Mouse (Mus musculus): ENCODE results near the gene Cacnb4. TPM values are rescaled to one million over a fixed set of nuclear protein-coding genes. Genes with fewer than 3 reads are reported as not detected.
A peak's percentile ranks its signal among the peaks of the same experiment; 100 is the strongest.

Cacnb4 gene
- polyA plus RNA-seq, 1 experiment: 0.68 TPM

GRCm38 (mm10) chr2:52593814-52594213, 82.8 kb downstream of the Cacnb4 start:
- H3K4me1 ChIP-seq (ENCODE audit: control insufficient read depth, insufficient read depth, low read length): no peaks in the 10 kb centered on the region
- no peak overlapping the region for H3K4me3 ChIP-seq (ENCODE audit: control insufficient read depth, low read depth, low read length)
- no peak overlapping the region for H3K27ac ChIP-seq (ENCODE audit: control insufficient read depth, insufficient read depth, low read depth, low read length)
- H3K27me3 ChIP-seq (ENCODE audit: control insufficient read depth, insufficient read depth, low read length): no peaks in the 10 kb centered on the region
- no peak for TF ChIP-seq POLR2A (IDR thresholded peaks at IDR 0.05; ENCODE audit: control insufficient read depth, low read depth, low read length)
- no peak for TF ChIP-seq CTCF (IDR thresholded peaks at IDR 0.05; ENCODE audit: control insufficient read depth, insufficient read depth, insufficient replicate concordance, low read depth, low read length)
- no peaks in the 10 kb centered on the region for H3K36me3 ChIP-seq (ENCODE audit: control insufficient read depth, insufficient read depth, low read length)

DNA sequence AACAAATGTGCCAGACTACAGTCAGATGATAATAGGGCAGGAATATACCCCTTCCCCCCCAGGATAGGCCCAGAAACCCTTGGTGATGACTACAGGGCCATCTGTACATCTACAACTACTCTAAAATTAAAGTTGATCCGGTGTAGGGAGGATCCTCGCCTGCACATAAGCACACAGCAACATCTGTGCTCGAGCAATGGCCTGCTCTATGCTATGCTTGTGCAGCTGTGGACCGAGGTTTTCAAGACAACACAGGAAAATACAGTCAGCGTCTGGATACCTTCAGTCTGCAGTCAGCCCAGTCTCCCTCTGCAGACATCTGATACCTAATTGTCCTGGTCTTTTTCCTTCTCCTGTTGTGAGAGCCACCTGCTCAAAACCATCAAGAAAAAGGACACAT, 83.4 kb downstream of the Cacnb4 start:
- Histone ChIP-seq H3K4me3 (ENCODE audit: control insufficient read depth, low read depth, low read length) (no peak overlapping the region), H3K27ac (ENCODE audit: control insufficient read depth, insufficient read depth, low read depth, low read length) (no peak overlapping the region), H3K4me1 (ENCODE audit: control insufficient read depth, insufficient read depth, low read length) (no peaks in the 10 kb centered on the region), H3K36me3 (ENCODE audit: control insufficient read depth, insufficient read depth, low read length) (no peaks in the 10 kb centered on the region), H3K27me3 (ENCODE audit: control insufficient read depth, insufficient read depth, low read length) (no peaks in the 10 kb centered on the region)
- TF ChIP-seq CTCF (IDR thresholded peaks at IDR 0.05; ENCODE audit: control insufficient read depth, insufficient read depth, insufficient replicate concordance, low read depth, low read length) (no peak), POLR2A (IDR thresholded peaks at IDR 0.05; ENCODE audit: control insufficient read depth, low read depth, low read length) (no peak)

DNA sequence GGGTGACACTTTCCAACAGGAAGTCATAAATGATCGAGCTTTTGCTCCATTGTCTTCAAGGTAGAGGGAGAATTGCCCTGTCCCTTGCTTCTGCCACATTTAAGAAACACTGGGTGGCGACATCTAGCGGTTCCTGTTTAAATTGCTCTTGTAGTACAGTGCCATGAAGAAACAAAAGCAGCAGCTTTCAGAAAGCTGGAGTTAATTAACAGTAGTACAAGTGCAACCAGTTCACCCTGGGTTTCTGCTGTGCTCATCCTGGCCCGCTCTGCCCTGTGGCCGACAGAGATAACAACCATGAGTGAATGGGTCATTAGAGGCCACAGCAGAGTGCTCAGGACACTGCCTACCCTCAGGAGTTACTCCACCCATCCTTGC, 85.7 kb downstream of the Cacnb4 start:
- no peaks in the 10 kb centered on the region for H3K27me3 ChIP-seq (ENCODE audit: control insufficient read depth, insufficient read depth, low read length)
- H3K36me3 ChIP-seq (ENCODE audit: control insufficient read depth, insufficient read depth, low read length): no peaks in the 10 kb centered on the region
- H3K4me1 ChIP-seq (ENCODE audit: control insufficient read depth, insufficient read depth, low read length): no peaks in the 10 kb centered on the region
- no peak overlapping the region for H3K27ac ChIP-seq (ENCODE audit: control insufficient read depth, insufficient read depth, low read depth, low read length)
- peak; percentile 13; the same call in 1 of the 2 replicates for TF ChIP-seq CTCF (IDR thresholded peaks at IDR 0.05; ENCODE audit: control insufficient read depth, insufficient read depth, insufficient replicate concordance, low read depth, low read length)
- TF ChIP-seq POLR2A (IDR thresholded peaks at IDR 0.05; ENCODE audit: control insufficient read depth, low read depth, low read length): no peak
- no peak overlapping the region for H3K4me3 ChIP-seq (ENCODE audit: control insufficient read depth, low read depth, low read length)

GRCm38 (mm10) chr2:52590340-52590969, 86.2 kb downstream of the Cacnb4 start:
- Histone ChIP-seq H3K4me1 (ENCODE audit: control insufficient read depth, insufficient read depth, low read length) (no peaks in the 10 kb centered on the region), H3K27me3 (ENCODE audit: control insufficient read depth, insufficient read depth, low read length) (no peaks in the 10 kb centered on the region), H3K36me3 (ENCODE audit: control insufficient read depth, insufficient read depth, low read length) (no peaks in the 10 kb centered on the region), H3K4me3 (ENCODE audit: control insufficient read depth, low read depth, low read length) (no peak overlapping the region), H3K27ac (ENCODE audit: control insufficient read depth, insufficient read depth, low read depth, low read length) (no peak overlapping the region)
- no peak for TF ChIP-seq CTCF (IDR thresholded peaks at IDR 0.05; ENCODE audit: control insufficient read depth, insufficient read depth, insufficient replicate concordance, low read depth, low read length)
- TF ChIP-seq POLR2A (IDR thresholded peaks at IDR 0.05; ENCODE audit: control insufficient read depth, low read depth, low read length): no peak

- no peak overlapping the region for H3K27ac ChIP-seq (ENCODE audit: control insufficient read depth, insufficient read depth, low read depth, low read length)
- no peaks in the 10 kb centered on the region for H3K36me3 ChIP-seq (ENCODE audit: control insufficient read depth, insufficient read depth, low read length)
- H3K4me1 ChIP-seq (ENCODE audit: control insufficient read depth, insufficient read depth, low read length): no peaks in the 10 kb centered on the region
- H3K27me3 ChIP-seq (ENCODE audit: control insufficient read depth, insufficient read depth, low read length): no peaks in the 10 kb centered on the region
- H3K4me3 ChIP-seq (ENCODE audit: control insufficient read depth, low read depth, low read length): no peak overlapping the region
- TF ChIP-seq POLR2A (IDR thresholded peaks at IDR 0.05; ENCODE audit: control insufficient read depth, low read depth, low read length) (no peak), CTCF (IDR thresholded peaks at IDR 0.05; ENCODE audit: control insufficient read depth, insufficient read depth, insufficient replicate concordance, low read depth, low read length) (no peak)
Measured at GRCm38 (mm10) chr2:52589514-52589913, 87.1 kb downstream of the Cacnb4 start.

DNA sequence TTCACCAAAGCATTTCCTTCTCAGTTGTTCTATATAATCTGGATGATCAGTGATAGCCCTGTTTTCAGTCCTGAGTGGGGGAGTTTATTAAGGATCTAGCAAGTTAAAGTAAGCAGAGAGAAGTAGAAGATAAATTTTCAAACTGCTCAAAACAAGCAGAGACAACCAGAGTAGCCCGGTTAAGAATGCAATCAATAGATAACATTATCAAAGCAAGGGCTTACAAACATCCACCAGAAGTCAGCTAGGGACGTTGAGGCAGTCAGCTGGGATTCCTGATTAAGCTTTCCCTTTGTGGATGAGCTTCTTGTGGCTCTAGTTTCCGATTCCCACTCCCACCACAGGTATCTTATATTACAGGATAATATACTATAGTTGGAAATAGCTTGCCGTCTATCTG, 91.2 kb downstream of the Cacnb4 start:
- Histone ChIP-seq H3K27ac (ENCODE audit: control insufficient read depth, insufficient read depth, low read depth, low read length) (no peak overlapping the region), H3K27me3 (ENCODE audit: control insufficient read depth, insufficient read depth, low read length) (no peaks in the 10 kb centered on the region), H3K4me3 (ENCODE audit: control insufficient read depth, low read depth, low read length) (no peak overlapping the region), H3K36me3 (ENCODE audit: control insufficient read depth, insufficient read depth, low read length) (no peaks in the 10 kb centered on the region), H3K4me1 (ENCODE audit: control insufficient read depth, insufficient read depth, low read length) (no peaks in the 10 kb centered on the region)
- TF ChIP-seq POLR2A (IDR thresholded peaks at IDR 0.05; ENCODE audit: control insufficient read depth, low read depth, low read length) (no peak), CTCF (IDR thresholded peaks at IDR 0.05; ENCODE audit: control insufficient read depth, insufficient read depth, insufficient replicate concordance, low read depth, low read length) (no peak)

GRCm38 (mm10) chr2:52581132-52581781, 95.4 kb downstream of the Cacnb4 start:
- Histone ChIP-seq H3K4me1 (ENCODE audit: control insufficient read depth, insufficient read depth, low read length) (no peaks in the 10 kb centered on the region), H3K4me3 (ENCODE audit: control insufficient read depth, low read depth, low read length) (no peak overlapping the region), H3K36me3 (ENCODE audit: control insufficient read depth, insufficient read depth, low read length) (no peaks in the 10 kb centered on the region), H3K27ac (ENCODE audit: control insufficient read depth, insufficient read depth, low read depth, low read length) (no peak overlapping the region), H3K27me3 (ENCODE audit: control insufficient read depth, insufficient read depth, low read length) (no peaks in the 10 kb centered on the region)
- TF ChIP-seq CTCF (IDR thresholded peaks at IDR 0.05; ENCODE audit: control insufficient read depth, insufficient read depth, insufficient replicate concordance, low read depth, low read length): no peak
- no peak for TF ChIP-seq POLR2A (IDR thresholded peaks at IDR 0.05; ENCODE audit: control insufficient read depth, low read depth, low read length)
